Mouse (Mus musculus) layer of hippocampus, adult 9-10 months (tissue): ENCODE measurements at regions not wholly inside any gene's neighbourhood (a gene's known extent, or its start where the extent isn't known, plus 50 kb on each side); places are given as distances from the start of the nearest gene placed in this dataset.
A peak's percentile ranks its signal among the peaks of the same experiment; 100 is the strongest.

Source experiments
- DNase-seq: peaks from one replicate; pipeline ENCODE4 v3.0.0; 2022; ENCODE audit warnings: low spot score

- DNase-seq: no peak
Measured at GRCm38 (mm10) chr12:90469754-90470153, 268.5 kb downstream of the Dio2 start.

DNA sequence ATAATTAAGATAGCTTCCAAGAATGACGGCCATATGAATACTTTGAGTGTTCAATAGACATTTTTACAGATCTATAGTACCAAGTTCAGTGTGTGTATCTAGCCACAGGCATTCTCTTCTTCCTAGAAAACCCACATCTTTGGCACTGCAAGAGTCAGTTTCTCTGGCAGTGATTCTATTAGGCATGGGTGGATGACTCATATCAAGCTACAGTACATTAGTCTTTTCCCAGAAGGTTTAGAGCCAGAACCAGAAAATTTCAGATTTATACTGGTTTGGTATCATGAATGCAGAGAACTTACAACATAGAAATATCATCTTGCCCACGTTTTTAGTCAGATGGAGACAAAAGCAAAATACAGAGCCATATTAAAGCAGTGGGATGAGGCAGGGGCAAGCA lies 278.1 kb downstream of the Dio2 start:
- peak; percentile 29 for DNase-seq

GRCm38 (mm10) chr12:90440672-90441071 lies 297.6 kb downstream of the Dio2 start:
- DNase-seq: no peak

GRCm38 (mm10) chr12:90425276-90426063 lies 312.8 kb downstream of the Dio2 start:
- DNase-seq: peak; percentile 17

DNA sequence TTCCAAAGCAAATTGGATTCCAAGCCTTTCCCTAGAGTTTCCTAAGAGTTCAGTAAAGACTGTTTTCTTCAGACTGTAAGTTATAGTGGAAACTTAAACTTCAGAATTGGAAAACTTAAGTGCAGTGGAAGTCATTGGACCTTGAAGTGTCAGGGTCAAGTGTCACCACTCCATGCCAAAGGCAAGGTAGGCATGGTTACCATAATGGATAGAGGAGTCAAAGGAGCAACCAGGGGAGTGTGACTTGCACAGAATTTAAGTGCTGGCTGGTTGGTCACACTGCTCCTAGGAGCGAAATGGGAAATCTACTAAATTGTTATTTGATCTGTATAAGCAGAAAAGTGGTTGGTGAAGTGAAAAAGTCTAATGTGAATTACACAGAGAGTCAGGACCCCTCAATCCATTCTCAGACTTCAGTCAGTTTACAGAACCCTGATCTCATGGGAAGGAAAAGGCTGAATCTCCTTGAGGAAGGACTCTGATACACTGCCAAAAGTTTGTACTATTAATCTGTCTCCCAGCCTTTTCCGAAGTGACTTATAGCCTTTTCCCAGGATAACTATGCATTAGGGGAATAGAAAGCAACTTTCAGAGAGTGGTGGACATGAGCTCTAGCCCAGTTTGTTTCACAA lies 320.5 kb downstream of the Dio2 start:
- DNase-seq: no peak

DNA sequence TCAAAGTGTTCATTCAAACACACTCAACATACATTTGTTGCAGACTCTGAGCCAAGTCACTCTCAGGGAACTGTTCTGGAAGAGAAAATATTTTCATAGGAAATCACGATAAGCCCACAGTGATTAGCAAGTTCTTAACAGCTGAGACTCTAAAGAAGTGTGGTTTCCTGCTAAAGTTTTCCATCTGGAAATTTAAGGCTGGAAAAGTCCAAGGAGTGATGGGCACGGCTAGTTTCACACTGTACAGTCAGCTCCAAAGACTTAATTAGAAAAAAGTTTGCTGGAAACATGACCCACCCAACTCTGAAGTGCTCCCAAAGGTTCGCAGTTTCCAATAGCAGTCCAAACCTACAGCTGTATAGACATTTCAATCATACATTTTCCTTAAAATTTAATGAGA lies 329.5 kb downstream of the Dio2 start:
- DNase-seq: no peak

GRCm38 (mm10) chr12:90398564-90398963 lies 339.7 kb downstream of the Dio2 start:
- peak; percentile 9 for DNase-seq
